Mouse (Mus musculus) testis, adult 2 months (tissue): Measurements from ENCODE around the gene Gm11937. TPM values are rescaled to one million over a fixed set of nuclear protein-coding genes. Genes with fewer than 3 reads are reported as not detected.

ENCODE experiments used
- H3K27ac ChIP-seq: fragments of 200-500 bp; 2 replicates; pipeline ENCODE4 v1.5.1; 2012; ENCODE audit warnings: low read depth, low read length; ENCODE audit not compliant: control insufficient read depth, insufficient read depth
- H3K27me3 ChIP-seq: fragments of 200-500 bp; 2 replicates; pipeline ENCODE4 v1.6.1; 2012; ENCODE audit warnings: mild to moderate bottlenecking, low read length, moderate library complexity; ENCODE audit not compliant: control insufficient read depth, insufficient read depth
- H3K36me3 ChIP-seq: fragments of 200-500 bp; 2 replicates; pipeline ENCODE4 v1.6.1; 2012; ENCODE audit warnings: mild to moderate bottlenecking, low read length; ENCODE audit not compliant: control insufficient read depth, insufficient read depth
- H3K4me1 ChIP-seq: fragments of 200-500 bp; 2 replicates; pipeline ENCODE4 v1.6.1; 2012; ENCODE audit warnings: low read length; ENCODE audit not compliant: control insufficient read depth, insufficient read depth
- H3K4me3 ChIP-seq: fragments of 200-500 bp; 2 replicates; pipeline ENCODE4 v1.5.1; 2012; ENCODE audit warnings: low read depth, mild to moderate bottlenecking, low read length, moderate library complexity, mixed read lengths; ENCODE audit not compliant: control insufficient read depth
- CTCF ChIP-seq: fragments of 200-500 bp; IDR thresholded peaks from 2 replicates; pipeline ENCODE4 v1.5.1; 2012; ENCODE audit warnings: low read depth, mild to moderate bottlenecking, inconsistent platforms, low read length, moderate library complexity; ENCODE audit not compliant: control insufficient read depth, insufficient read depth, insufficient replicate concordance
- POLR2A ChIP-seq: fragments of 200-500 bp; IDR thresholded peaks from 2 replicates; pipeline ENCODE4 v1.6.1; 2012; ENCODE audit warnings: low read depth, mild to moderate bottlenecking, inconsistent platforms, low read length, moderate library complexity; ENCODE audit not compliant: control insufficient read depth
- polyA plus RNA-seq: library from polyadenylated mRNA; depleted of rRNA; stranded (reverse); fragments of >200 nt; gene quantifications from 2 replicates; pipeline ENCODE4 v1.2.3, GENCODE M21; 2012

Gm11937 gene
- polyA plus RNA-seq, 1 experiment: not detected

- 0 out of 2 replicates have a peak, but pooled peaks cover 2% of the 10 kb centered on the region for H3K4me1 ChIP-seq
- H3K27ac ChIP-seq: no peak within 1 kb of the TSS
- H3K27me3 ChIP-seq: no peaks in the 10 kb centered on the region
- no peaks in the 10 kb centered on the region for H3K36me3 ChIP-seq
- TF ChIP-seq CTCF: no peak
- no peak for TF ChIP-seq POLR2A
- no peak within 1 kb of the TSS for H3K4me3 ChIP-seq
Measured at GRCm38 (mm10) chr11:99590981-99591380, 19.0 kb downstream of the Gm11937 start, which contains the start of gene Krtap1-3. Gene Krtap1-3, minus strand, starts transcription at chr11:99591339.

- no peaks in the 10 kb centered on the region for H3K4me1 ChIP-seq
- no peaks in the 10 kb centered on the region for H3K36me3 ChIP-seq
- no peak for TF ChIP-seq POLR2A
- no peak overlapping the region for H3K4me3 ChIP-seq
- no peak overlapping the region for H3K27ac ChIP-seq
- H3K27me3 ChIP-seq: no peaks in the 10 kb centered on the region
Measured at GRCm38 (mm10) chr11:99585096-99585495, 24.9 kb downstream of the Gm11937 start.

GRCm38 (mm10) chr11:99583245-99583704 lies 26.7 kb downstream of the Gm11937 start, which contains the start of gene Krtap1-4:
Gene Krtap1-4, minus strand, starts transcription at chr11:99583654.
- Histone ChIP-seq H3K4me3 (no peak within 1 kb of the TSS), H3K27ac (no peak within 1 kb of the TSS), H3K36me3 (no peaks in the 10 kb centered on the region), H3K27me3 (no peaks in the 10 kb centered on the region), H3K4me1 (no peaks in the 10 kb centered on the region)
- TF ChIP-seq POLR2A: no peak

- Histone ChIP-seq H3K27me3 (no peaks in the 10 kb centered on the region), H3K4me3 (no peak overlapping the region), H3K27ac (no peak overlapping the region), H3K4me1 (no peaks in the 10 kb centered on the region), H3K36me3 (no peaks in the 10 kb centered on the region)
- TF ChIP-seq POLR2A (no peak), CTCF (no peak)
Measured at GRCm38 (mm10) chr11:99581564-99581963, 28.4 kb downstream of the Gm11937 start.

GRCm38 (mm10) chr11:99581051-99581450 lies 28.9 kb downstream of the Gm11937 start:
- Histone ChIP-seq H3K4me1 (no peaks in the 10 kb centered on the region), H3K27ac (no peak overlapping the region), H3K4me3 (no peak overlapping the region), H3K27me3 (no peaks in the 10 kb centered on the region), H3K36me3 (no peaks in the 10 kb centered on the region)
- no peak for TF ChIP-seq CTCF
- no peak for TF ChIP-seq POLR2A

- Histone ChIP-seq H3K27me3 (no peaks in the 10 kb centered on the region), H3K27ac (no peak within 1 kb of the TSS), H3K36me3 (no peaks in the 10 kb centered on the region), H3K4me3 (no peak within 1 kb of the TSS), H3K4me1 (no peaks in the 10 kb centered on the region)
- TF ChIP-seq CTCF: no peak
- TF ChIP-seq POLR2A: no peak
Measured at GRCm38 (mm10) chr11:99580636-99581035, 29.4 kb downstream of the Gm11937 start, which contains the start of gene Krtap1-5. Gene Krtap1-5, minus strand, starts transcription at chr11:99581016.

GRCm38 (mm10) chr11:99574106-99574505 lies 35.9 kb downstream of the Gm11937 start:
- Histone ChIP-seq H3K27me3 (no peaks in the 10 kb centered on the region), H3K36me3 (no peaks in the 10 kb centered on the region), H3K4me3 (no peak overlapping the region), H3K4me1 (no peaks in the 10 kb centered on the region), H3K27ac (no peak overlapping the region)
- no peak for TF ChIP-seq POLR2A
- peak; percentile 70; the same call in 1 of the 2 replicates for TF ChIP-seq CTCF

- H3K36me3 ChIP-seq: no peaks in the 10 kb centered on the region
- no peak for TF ChIP-seq CTCF
- no peak for TF ChIP-seq POLR2A
- H3K4me3 ChIP-seq: no peak overlapping the region
- H3K4me1 ChIP-seq: no peaks in the 10 kb centered on the region
- H3K27ac ChIP-seq: no peak overlapping the region
- H3K27me3 ChIP-seq: no peaks in the 10 kb centered on the region
Measured at GRCm38 (mm10) chr11:99573164-99573563, 36.8 kb downstream of the Gm11937 start.
